Mouse (Mus musculus): ENCODE measurements around the gene Gm10428. TPM values are rescaled to one million over a fixed set of nuclear protein-coding genes. Genes with fewer than 3 reads are reported as not detected.
"Not testable (repeated sequence)": the region's sequence is repeated elsewhere in the genome, so short reads cannot be mapped to it uniquely, and the experiment has no call there.

Gene Gm10428
- polyA plus RNA-seq, 1 experiment from 2014 or later, result not detected

DNA sequence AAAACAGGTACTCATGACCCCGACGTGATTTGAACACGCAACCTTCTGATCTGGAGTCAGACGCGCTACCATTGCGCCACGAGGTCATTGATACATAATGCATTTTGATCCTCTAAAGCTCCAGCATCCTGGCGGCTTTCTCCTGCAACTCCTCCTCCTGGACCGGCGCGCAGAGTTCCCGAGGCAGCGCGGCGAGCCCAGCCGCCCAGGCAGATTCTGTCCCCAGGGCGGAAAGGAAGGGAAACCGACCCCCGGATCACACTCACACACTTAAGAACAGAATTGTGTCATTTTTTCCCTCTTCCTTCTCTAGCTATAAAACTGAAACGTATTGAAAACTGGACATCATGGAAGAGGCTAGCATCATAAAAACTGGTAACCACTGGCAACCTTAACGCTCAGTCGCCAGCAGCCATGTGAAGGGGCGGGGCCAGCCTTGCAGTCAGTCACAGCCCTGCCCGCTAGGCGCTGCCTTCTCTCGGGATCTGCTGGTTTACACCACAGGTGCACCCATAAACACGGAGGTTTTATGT is 6.8 kb upstream of the Gm10428 start:
- Histone ChIP-seq H3K4me3 (peak overlapping the region; percentile 46), H3K36me3 (no peaks in the 10 kb centered on the region), H3K4me1 (replicated peaks) (no peaks in the 10 kb centered on the region), H3K27me3 (replicated peaks) (peaks cover 20% of the 10 kb centered on the region), H3K4me2 (peak overlapping the region; percentile 74), H3K9ac (no peak overlapping the region), H3K9me3 (replicated peaks) (no peaks in the 10 kb centered on the region), H3K27ac (ENCODE audit: poor library complexity, severe bottlenecking) (no peak overlapping the region)
- whole genome bisulfite sequencing, result 4% methylated on average over 27 of the region's 27 CpGs
- no peak for ATAC-seq (ENCODE audit: insufficient number of reproducible peaks, low FRiP score)

DNA sequence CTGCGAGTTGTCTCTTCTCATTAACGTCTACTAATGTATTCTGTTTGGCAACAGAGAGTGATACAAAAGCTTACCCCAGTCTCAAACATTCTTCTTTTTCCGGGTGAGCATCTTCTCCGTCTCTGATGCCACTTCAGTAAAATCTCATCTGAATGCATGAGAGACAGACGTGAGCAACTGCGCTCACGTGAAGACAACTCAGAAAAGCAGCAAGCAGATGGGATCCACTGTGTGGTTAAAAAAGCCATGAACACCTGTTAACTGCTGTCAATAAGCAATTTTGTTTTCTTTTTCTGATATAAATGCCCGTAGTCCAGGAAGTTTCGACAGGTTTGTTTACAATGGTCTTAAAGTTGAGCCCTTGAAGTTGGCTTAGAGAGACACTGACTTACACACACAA is 5.7 kb upstream of the Gm10428 start:
- no peaks in the 10 kb centered on the region for H3K4me1 ChIP-seq (replicated peaks)
- H3K9ac ChIP-seq, result no peak overlapping the region
- no peak overlapping the region for H3K4me2 ChIP-seq
- peaks cover 27% of the 10 kb centered on the region for H3K27me3 ChIP-seq (replicated peaks)
- H3K4me3 ChIP-seq, result no peak overlapping the region
- no peaks in the 10 kb centered on the region for H3K36me3 ChIP-seq
- no peak overlapping the region for H3K27ac ChIP-seq (ENCODE audit: poor library complexity, severe bottlenecking)
- no peak for ATAC-seq (ENCODE audit: insufficient number of reproducible peaks, low FRiP score)
- H3K9me3 ChIP-seq (replicated peaks), result no peaks in the 10 kb centered on the region
- 76% methylated on average over 9 of the region's 9 CpGs for WGBS

DNA sequence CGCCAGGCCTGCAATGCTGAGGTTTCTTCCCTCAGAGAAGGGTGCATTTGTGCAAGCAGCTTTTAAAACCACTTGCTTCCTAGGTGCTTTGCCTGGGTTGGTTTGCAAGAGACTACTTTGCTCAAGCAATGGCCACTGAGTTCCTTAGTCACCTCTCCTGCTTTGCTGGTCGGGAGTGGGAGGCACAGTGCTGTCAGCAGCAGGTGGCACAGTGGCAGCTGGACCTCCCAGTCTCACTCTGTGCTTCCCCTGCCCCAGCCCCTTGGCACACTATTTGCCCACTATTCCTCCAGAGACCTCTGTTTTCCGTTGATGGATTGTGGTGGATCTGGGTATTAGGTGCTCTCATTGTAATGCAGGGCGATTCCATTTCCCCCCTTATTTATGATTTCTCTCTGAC is 4.8 kb upstream of the Gm10428 start:
- Histone ChIP-seq H3K4me2 (no peak overlapping the region), H3K36me3 (no peaks in the 10 kb centered on the region), H3K4me3 (no peak overlapping the region), H3K9me3 (replicated peaks) (no peaks in the 10 kb centered on the region), H3K27ac (ENCODE audit: poor library complexity, severe bottlenecking) (no peak overlapping the region), H3K4me1 (replicated peaks) (no peaks in the 10 kb centered on the region), H3K27me3 (replicated peaks) (peaks cover 34% of the 10 kb centered on the region), H3K9ac (no peak overlapping the region)
- no peak for ATAC-seq (ENCODE audit: insufficient number of reproducible peaks, low FRiP score)
- 74% methylated on average over 4 of the region's 4 CpGs for WGBS

DNA sequence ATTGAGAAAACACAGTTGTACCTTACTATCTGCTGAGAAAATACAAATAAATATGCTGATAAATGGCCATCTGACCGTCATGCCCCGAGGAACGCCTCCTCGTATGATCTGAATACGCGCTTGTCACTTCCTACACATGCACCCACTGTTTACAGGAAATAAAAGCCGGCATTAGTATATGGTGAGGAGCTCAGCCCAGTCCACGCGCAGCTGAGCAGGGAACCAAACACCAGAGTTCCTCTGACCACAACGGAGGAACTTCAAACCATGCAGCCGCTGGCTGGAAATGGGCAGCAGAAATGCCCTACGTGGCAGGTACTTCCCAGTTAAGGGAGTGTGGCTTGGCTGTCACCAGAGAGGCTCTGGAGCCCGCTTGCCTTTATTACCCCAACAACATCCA is 3.5 kb upstream of the Gm10428 start:
- H3K27me3 ChIP-seq (replicated peaks), result peaks cover 32% of the 10 kb centered on the region
- ATAC-seq (ENCODE audit: insufficient number of reproducible peaks, low FRiP score); H3K4me2 ChIP-seq; H3K27ac ChIP-seq (ENCODE audit: poor library complexity, severe bottlenecking); H3K4me1 ChIP-seq (replicated peaks); H3K36me3 ChIP-seq; H3K9ac ChIP-seq; H3K9me3 ChIP-seq (replicated peaks); H3K4me3 ChIP-seq: not testable (repeated sequence)
- 85% methylated on average over 13 of the region's 13 CpGs for WGBS

DNA sequence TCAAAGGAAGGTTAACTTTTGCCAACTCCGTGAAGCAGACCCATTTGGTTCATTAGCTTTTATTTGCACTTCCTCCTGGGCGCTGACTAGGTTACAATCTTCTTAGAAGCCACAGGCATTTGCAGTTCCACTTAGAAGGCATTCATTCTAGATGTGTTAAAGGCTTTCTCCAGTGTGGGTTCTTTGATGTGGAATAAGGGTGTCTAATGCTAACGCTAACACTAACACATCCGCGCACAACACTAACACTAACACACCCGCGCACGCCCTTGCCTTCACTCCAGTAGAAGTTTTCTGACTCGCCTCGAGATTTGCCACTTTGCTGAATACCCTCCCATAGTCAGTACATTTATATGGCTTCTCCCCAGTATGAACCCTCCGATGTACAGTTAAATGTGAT is 709 bp upstream of the Gm10428 start:
- H3K9me3 ChIP-seq (replicated peaks), result no peaks in the 10 kb centered on the region
- no peak for ATAC-seq (ENCODE audit: insufficient number of reproducible peaks, low FRiP score)
- no peak overlapping the region for H3K4me2 ChIP-seq
- no peak overlapping the region for H3K4me3 ChIP-seq
- H3K27ac ChIP-seq (ENCODE audit: poor library complexity, severe bottlenecking), result no peak overlapping the region
- H3K36me3 ChIP-seq, result no peaks in the 10 kb centered on the region
- H3K9ac ChIP-seq, result no peak overlapping the region
- H3K27me3 ChIP-seq (replicated peaks), result peaks cover 35% of the 10 kb centered on the region
- 60% methylated on average over 11 of the region's 11 CpGs for WGBS
- no peaks in the 10 kb centered on the region for H3K4me1 ChIP-seq (replicated peaks)

DNA sequence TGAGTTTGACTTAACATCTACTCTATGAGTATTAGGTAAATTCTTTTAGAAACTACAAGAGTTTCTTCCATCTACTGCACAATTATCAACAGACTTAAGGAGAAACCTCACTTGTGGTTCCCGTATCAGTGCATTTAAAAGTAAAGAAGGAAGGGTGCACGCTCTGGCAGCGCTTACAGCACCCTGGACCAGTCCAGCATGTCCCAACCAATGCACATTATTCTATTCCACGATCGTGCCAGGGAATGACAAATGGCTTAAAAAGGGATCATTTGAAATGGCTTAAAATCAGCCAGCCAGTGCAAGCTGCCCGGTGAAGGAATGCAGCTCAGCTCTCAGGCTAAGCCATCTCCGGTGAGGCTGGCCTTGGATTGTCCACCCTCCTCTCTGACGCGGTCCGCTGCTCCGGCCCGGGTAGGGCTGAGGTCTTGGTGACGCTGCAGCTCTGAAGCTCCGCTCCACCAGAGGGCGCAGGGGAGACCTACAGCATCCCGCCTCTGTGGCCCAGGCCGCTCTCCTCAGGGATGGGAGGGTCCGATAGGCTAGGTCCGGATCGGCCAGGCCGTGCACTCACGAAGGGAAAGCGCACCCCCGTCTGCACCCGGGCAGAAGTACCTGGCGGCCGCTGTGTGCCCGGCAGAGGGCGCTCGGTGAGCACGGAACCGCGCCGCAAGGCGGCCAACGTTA is 3.7 kb downstream of the Gm10428 start:
- Histone ChIP-seq H3K27me3 (replicated peaks) (peaks cover 27% of the 10 kb centered on the region), H3K36me3 (no peaks in the 10 kb centered on the region), H3K4me3 (peak overlapping the region; percentile 6; the same call in 1 of the 2 replicates), H3K9ac (no peak overlapping the region), H3K4me1 (replicated peaks) (peaks cover 6% of the 10 kb centered on the region), H3K9me3 (replicated peaks) (no peaks in the 10 kb centered on the region), H3K27ac (ENCODE audit: poor library complexity, severe bottlenecking) (no peak overlapping the region), H3K4me2 (peak overlapping the region; percentile 49)
- ATAC-seq (ENCODE audit: insufficient number of reproducible peaks, low FRiP score), result peak; percentile 99
- WGBS, result 8% methylated on average over 36 of the region's 36 CpGs

DNA sequence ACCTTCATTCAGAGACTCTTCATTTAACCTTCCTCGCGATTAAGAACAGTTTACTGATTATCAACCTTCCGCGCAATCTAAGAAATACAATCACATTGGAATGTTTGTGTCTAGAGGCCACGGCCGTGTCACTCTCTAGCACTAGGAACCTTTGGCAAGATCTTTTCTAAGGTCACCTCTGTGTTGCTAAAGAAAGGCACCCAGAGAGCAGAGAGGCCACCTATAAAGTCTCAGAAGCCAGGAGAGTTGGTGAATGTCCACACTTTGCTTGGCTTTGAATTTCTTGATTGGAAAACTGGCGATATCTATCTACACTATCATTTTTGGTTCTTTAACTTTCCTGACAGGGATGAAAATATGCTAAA is 4.2 kb downstream of the Gm10428 start:
- no peaks in the 10 kb centered on the region for H3K9me3 ChIP-seq (replicated peaks)
- H3K27me3 ChIP-seq (replicated peaks), result peaks cover 25% of the 10 kb centered on the region
- ATAC-seq (ENCODE audit: insufficient number of reproducible peaks, low FRiP score), result peak; percentile 38; the same call in 1 of the 2 replicates
- peak overlapping the region; percentile 49 for H3K4me2 ChIP-seq
- H3K27ac ChIP-seq (ENCODE audit: poor library complexity, severe bottlenecking), result no peak overlapping the region
- H3K4me3 ChIP-seq, result no peak overlapping the region; the same call in 1 of the 2 replicates
- WGBS, result 7% methylated on average over 7 of the region's 7 CpGs
- peaks cover 12% of the 10 kb centered on the region for H3K4me1 ChIP-seq (replicated peaks)
- H3K9ac ChIP-seq, result no peak overlapping the region
- no peaks in the 10 kb centered on the region for H3K36me3 ChIP-seq

DNA sequence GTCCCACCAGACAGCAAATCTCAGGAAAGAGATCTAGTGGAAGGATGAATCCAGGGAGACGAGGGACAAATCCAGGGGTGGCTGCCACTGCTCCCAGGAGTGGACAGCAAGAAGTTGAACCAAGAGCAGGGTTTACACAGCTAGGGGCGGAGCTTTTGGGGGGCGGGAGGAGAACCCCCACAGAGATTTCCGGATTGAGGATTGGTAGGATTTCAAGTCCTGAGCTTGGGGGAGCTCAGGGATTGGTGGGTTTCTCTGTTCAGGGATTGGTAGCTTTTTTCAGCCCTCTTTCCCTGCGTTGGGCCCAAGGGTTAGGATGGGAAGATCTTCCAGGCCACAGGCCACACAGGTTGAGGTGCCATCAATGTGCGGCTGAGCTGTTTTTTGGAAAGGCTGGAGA is 5.0 kb downstream of the Gm10428 start:
- peaks cover 18% of the 10 kb centered on the region for H3K27me3 ChIP-seq (replicated peaks)
- no peak for ATAC-seq (ENCODE audit: insufficient number of reproducible peaks, low FRiP score)
- H3K4me3 ChIP-seq, result no peak overlapping the region
- no peak overlapping the region for H3K27ac ChIP-seq (ENCODE audit: poor library complexity, severe bottlenecking)
- 73% methylated on average over 6 of the region's 6 CpGs for WGBS
- no peak overlapping the region for H3K4me2 ChIP-seq
- no peaks in the 10 kb centered on the region for H3K9me3 ChIP-seq (replicated peaks)
- peaks cover 12% of the 10 kb centered on the region for H3K4me1 ChIP-seq (replicated peaks)
- H3K36me3 ChIP-seq, result no peaks in the 10 kb centered on the region
- H3K9ac ChIP-seq, result no peak overlapping the region

DNA sequence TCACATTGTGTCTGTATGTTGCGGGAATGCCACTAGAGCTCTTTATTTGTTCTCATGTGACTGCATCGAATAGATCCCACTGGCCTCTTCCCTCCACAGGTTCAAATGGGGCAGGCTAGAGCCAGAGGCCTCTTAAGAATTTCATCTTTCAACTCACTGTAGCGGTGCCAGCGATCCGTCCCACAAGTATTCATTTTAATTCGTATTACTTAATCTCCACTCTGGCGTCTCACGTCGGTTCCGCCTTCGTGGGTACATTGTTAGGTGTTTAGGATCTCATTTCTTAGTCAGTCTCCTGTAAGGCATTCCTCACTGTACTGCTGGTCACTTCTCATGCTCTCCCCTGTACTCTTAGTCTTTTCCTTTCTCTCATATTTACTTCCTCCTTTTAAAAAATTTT is 5.6 kb downstream of the Gm10428 start:
- Histone ChIP-seq H3K9ac (no peak overlapping the region), H3K27me3 (replicated peaks) (peaks cover 18% of the 10 kb centered on the region), H3K4me2 (no peak overlapping the region), H3K4me3 (no peak overlapping the region), H3K36me3 (no peaks in the 10 kb centered on the region), H3K9me3 (replicated peaks) (no peaks in the 10 kb centered on the region), H3K4me1 (replicated peaks) (peaks cover 12% of the 10 kb centered on the region), H3K27ac (ENCODE audit: poor library complexity, severe bottlenecking) (no peak overlapping the region)
- no peak for ATAC-seq (ENCODE audit: insufficient number of reproducible peaks, low FRiP score)
- WGBS, result 85% methylated on average over 11 of the region's 11 CpGs

DNA sequence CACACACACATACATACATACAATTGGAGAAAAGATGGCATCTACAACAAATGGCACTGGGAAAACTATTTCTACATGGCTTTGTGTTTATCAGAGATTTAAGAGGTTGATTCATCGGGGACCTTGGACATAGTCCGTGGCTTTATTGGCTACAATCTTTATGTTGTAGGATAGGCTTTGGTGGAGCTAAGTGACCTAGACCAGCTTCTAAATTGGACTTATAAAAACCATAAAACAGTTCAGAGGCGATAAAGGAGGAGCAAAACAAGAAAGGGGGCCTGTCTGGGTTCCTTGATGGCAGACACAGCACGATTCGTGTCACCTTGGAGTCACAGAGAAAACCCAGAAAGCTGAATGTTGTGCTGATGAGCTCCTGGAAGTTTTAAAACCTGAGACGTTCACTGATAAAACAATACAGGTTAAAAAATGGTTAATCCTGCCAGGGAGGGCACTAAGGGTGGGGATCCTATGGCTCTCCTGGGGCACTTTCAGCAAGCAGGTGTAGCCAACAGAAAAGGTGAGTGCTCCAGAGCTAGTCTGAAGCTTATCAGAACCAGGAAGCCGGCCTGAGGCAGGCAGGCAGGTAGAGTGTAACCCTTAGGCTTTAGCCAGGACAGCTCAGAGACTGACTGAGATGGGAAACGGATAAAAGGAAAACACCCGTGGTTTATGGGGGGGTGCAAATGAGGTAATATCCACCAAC is 8.0 kb downstream of the Gm10428 start:
- no peak for ATAC-seq (ENCODE audit: insufficient number of reproducible peaks, low FRiP score)
- no peak overlapping the region for H3K4me2 ChIP-seq
- 68% methylated on average over 9 of the region's 9 CpGs for WGBS

DNA sequence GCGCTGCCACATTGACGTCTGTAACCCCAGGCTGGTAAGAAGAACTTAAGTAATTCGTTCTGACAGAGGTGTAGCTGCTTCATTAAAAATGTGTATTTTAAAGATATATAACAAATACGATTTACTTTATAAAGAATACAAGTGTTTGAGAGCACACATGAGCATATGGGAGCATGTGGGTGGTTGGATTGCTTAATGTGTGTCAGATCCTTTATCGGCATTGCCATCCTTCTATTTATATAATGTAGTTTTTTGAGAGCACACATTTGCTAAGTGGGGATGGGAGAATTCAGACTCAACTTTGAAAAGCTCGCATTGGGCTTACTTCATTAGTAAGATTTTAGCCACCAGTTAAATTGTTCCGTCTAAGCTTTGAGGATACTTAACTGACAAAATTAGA is 23.6 kb downstream of the Gm10428 start:
- Histone ChIP-seq H3K4me1 (replicated peaks) (no peaks in the 10 kb centered on the region), H3K4me3 (no peak overlapping the region), H3K27ac (ENCODE audit: poor library complexity, severe bottlenecking) (no peak overlapping the region), H3K9ac (no peak overlapping the region), H3K36me3 (peaks cover 45% of the 10 kb centered on the region), H3K4me2 (no peak overlapping the region), H3K27me3 (replicated peaks) (no peaks in the 10 kb centered on the region), H3K9me3 (replicated peaks) (peaks cover 48% of the 10 kb centered on the region)
- no peak for ATAC-seq (ENCODE audit: insufficient number of reproducible peaks, low FRiP score)
- WGBS, result 88% methylated on average over 7 of the region's 7 CpGs

More for the DNA sequence above, 8.0 kb downstream of the Gm10428 start:
- Histone ChIP-seq H3K4me3 (no peak overlapping the region), H3K27me3 (replicated peaks) (peaks cover 12% of the 10 kb centered on the region), H3K36me3 (no peaks in the 10 kb centered on the region), H3K4me1 (replicated peaks) (peaks cover 12% of the 10 kb centered on the region), H3K9ac (no peak overlapping the region), H3K27ac (ENCODE audit: poor library complexity, severe bottlenecking) (no peak overlapping the region), H3K9me3 (replicated peaks) (0 out of 2 replicates have a peak, but pooled peaks cover 4% of the 10 kb centered on the region)

All from heart, embryonic 12.5 days (tissue).